Mouse (Mus musculus) thymus, adult 2 months (tissue): ENCODE measurements around the gene Ptchd3.

ENCODE experiments used
- CTCF ChIP-seq: fragments of 200-500 bp; IDR thresholded peaks from 2 replicates; pipeline ENCODE4 v1.5.1; 2012; ENCODE audit warnings: mild to moderate bottlenecking, control low read depth, low read length, moderate library complexity, borderline replicate concordance; ENCODE audit not compliant: control insufficient read depth, poor library complexity, insufficient read depth; ENCODE audit errors: extremely low read depth
- POLR2A ChIP-seq: fragments of 200-500 bp; IDR thresholded peaks from 2 replicates; pipeline ENCODE4 v1.6.1; 2012; ENCODE audit warnings: mild to moderate bottlenecking, low read length, control low read depth, moderate library complexity; ENCODE audit not compliant: control insufficient read depth, poor library complexity, insufficient read depth; ENCODE audit errors: extremely low read depth

GRCm38 (mm10) chr11:121845923-121846322 lies 15.9 kb downstream of the Ptchd3 start:
- TF ChIP-seq CTCF (no peak), POLR2A (no peak)
